Mouse (Mus musculus) forebrain, embryonic 14.5 days (tissue): ENCODE measurements around the gene Nlrc3. TPM values are rescaled to one million over a fixed set of nuclear protein-coding genes. Genes with fewer than 3 reads are reported as not detected.
"Not testable (repeated sequence)": the region's sequence is repeated elsewhere in the genome, so short reads cannot be mapped to it uniquely, and the experiment has no call there.

ENCODE experiments used
- ATAC-seq: fragments of 200-750 bp; cut with Nextera tagmentation; 2 replicates; pipeline ENCODE4 v1.8.0; 2017; ENCODE audit warnings: mild to moderate bottlenecking, moderate library complexity
- DNase-seq: peaks from one replicate; pipeline ENCODE4 v3.0.0-alpha.2; 2015; ENCODE audit warnings: low spot score
- H3K27ac ChIP-seq: fragments of 300-500 bp; sonication (generic); 2 replicates; pipeline ENCODE4 v1.5.1; 2014; ENCODE audit warnings: low read depth, mild to moderate bottlenecking, control low read depth, low read length, moderate library complexity
- H3K27me3 ChIP-seq: fragments of 300-500 bp; sonication (generic); replicated peaks from 2 replicates; pipeline ENCODE4 v1.6.1; 2014; ENCODE audit warnings: low read length, control low read depth, mixed read lengths; ENCODE audit not compliant: control insufficient read depth, insufficient read depth
- H3K36me3 ChIP-seq: fragments of 300-500 bp; sonication (generic); 2 replicates; pipeline ENCODE4 v1.6.1; 2014; ENCODE audit warnings: low read length, control low read depth; ENCODE audit not compliant: control insufficient read depth, insufficient read depth
- H3K4me1 ChIP-seq: fragments of 300-500 bp; sonication (generic); 2 replicates; pipeline ENCODE4 v1.6.1; 2014; ENCODE audit warnings: antibody characterized with exemption, low read length, control low read depth; ENCODE audit not compliant: control insufficient read depth, insufficient read depth
- H3K4me2 ChIP-seq: fragments of 300-500 bp; sonication (generic); 2 replicates; pipeline ENCODE4 v1.6.1; 2014; ENCODE audit warnings: mild to moderate bottlenecking, control low read depth, low read length
- H3K4me3 ChIP-seq: fragments of 300-500 bp; sonication (generic); 2 replicates; pipeline ENCODE4 v1.5.1; 2014; ENCODE audit warnings: low read depth, low read length, control low read depth
- H3K9ac ChIP-seq: fragments of 300-500 bp; sonication (generic); 2 replicates; pipeline ENCODE4 v1.6.1; 2014; ENCODE audit warnings: mild to moderate bottlenecking, low read length, control low read depth, moderate library complexity
- H3K9me3 ChIP-seq: fragments of 300-500 bp; sonication (generic); replicated peaks from 2 replicates; pipeline ENCODE4 v1.6.1; 2016; ENCODE audit warnings: low read length, control low read depth, mixed read lengths; ENCODE audit not compliant: control insufficient read depth
- WGBS: fragments of 180-500 bp; shearing (Covaris S2); extraction: QIAGEN DNeasy Blood & Tissue Kit; methylation state at CpG from one replicate; pipeline ENCODE4 v1.1.7; 2014; 5-methylcytosine and 5-hydroxymethylcytosine counted together
- polyA plus RNA-seq: library from polyadenylated mRNA; unstranded; fragments of >200 nt; fragmentation: Nextera tagmentation; extraction: Ambion mirVana; gene quantifications from 2 replicates; pipeline ENCODE4 v1.2.1, GENCODE M21; 2014

Nlrc3 gene
- 0.60 and 0.73 TPM in 2 replicates for polyA plus RNA-seq

- DNase-seq (no peak), ATAC-seq (0 out of 2 replicates have a peak, but pooled peaks have one; percentile 7)
- Histone ChIP-seq H3K36me3 (peaks cover 40% of the 10 kb centered on the region), H3K27me3 (no peaks in the 10 kb centered on the region), H3K9me3 (no peaks in the 10 kb centered on the region), H3K9ac (no peak within 1 kb of the TSS), H3K4me1 (no peaks in the 10 kb centered on the region), H3K4me2 (no peak within 1 kb of the TSS), H3K27ac (no peak within 1 kb of the TSS), H3K4me3 (no peak within 1 kb of the TSS)
- 73% methylated on average over 4 of the region's 4 CpGs for WGBS
These were observed at the start of gene Nlrc3 for GRCm38 (mm10) chr16:3976251-3976671. Nlrc3 (minus strand) TSS chr16:3976632.

GRCm38 (mm10) chr16:4022719-4023118 lies 46.3 kb upstream of the Nlrc3 start:
- WGBS, result 82% methylated on average over 4 of the region's 4 CpGs
- H3K9me3 ChIP-seq, result no peaks in the 10 kb centered on the region
- no peak overlapping the region for H3K27ac ChIP-seq
- H3K4me1 ChIP-seq, result no peaks in the 10 kb centered on the region
- DNase-seq (no peak), ATAC-seq (no peak)
- H3K4me3 ChIP-seq, result no peak overlapping the region
- no peaks in the 10 kb centered on the region for H3K27me3 ChIP-seq
- no peak overlapping the region for H3K4me2 ChIP-seq
- no peak overlapping the region for H3K9ac ChIP-seq
- H3K36me3 ChIP-seq, result no peaks in the 10 kb centered on the region

- no peaks in the 10 kb centered on the region for H3K4me1 ChIP-seq
- H3K9ac ChIP-seq, result no peak overlapping the region
- ATAC-seq, result no peak
- no peak overlapping the region for H3K4me2 ChIP-seq
- DNase-seq, result no peak
- no peaks in the 10 kb centered on the region for H3K27me3 ChIP-seq
- no peaks in the 10 kb centered on the region for H3K36me3 ChIP-seq
- no peak overlapping the region for H3K27ac ChIP-seq
- no peaks in the 10 kb centered on the region for H3K9me3 ChIP-seq
- no peak overlapping the region for H3K4me3 ChIP-seq
- WGBS, result 86% methylated on average over 1 of the region's 1 CpGs
These were observed 44.8 kb upstream of the Nlrc3 start for GRCm38 (mm10) chr16:4021241-4021640.

GRCm38 (mm10) chr16:4017466-4017865 lies 41.0 kb upstream of the Nlrc3 start:
- H3K4me3 ChIP-seq, H3K4me2 ChIP-seq, H3K27me3 ChIP-seq, DNase-seq, H3K9me3 ChIP-seq, H3K27ac ChIP-seq, H3K36me3 ChIP-seq, H3K4me1 ChIP-seq, H3K9ac ChIP-seq, ATAC-seq: not testable (repeated sequence)
- WGBS, result 77% methylated on average over 6 of the region's 6 CpGs

- H3K4me1 ChIP-seq, H3K4me3 ChIP-seq, H3K4me2 ChIP-seq, H3K27me3 ChIP-seq, H3K27ac ChIP-seq, DNase-seq, ATAC-seq, H3K9ac ChIP-seq, H3K36me3 ChIP-seq, H3K9me3 ChIP-seq: not testable (repeated sequence)
- 86% methylated on average over 17 of the region's 17 CpGs for WGBS
These were observed 40.4 kb upstream of the Nlrc3 start for GRCm38 (mm10) chr16:4016786-4017185.

- WGBS, result 84% methylated on average over 5 of the region's 5 CpGs
- Histone ChIP-seq H3K9me3 (no peaks in the 10 kb centered on the region), H3K4me2 (no peak overlapping the region), H3K36me3 (no peaks in the 10 kb centered on the region), H3K27ac (no peak overlapping the region), H3K4me1 (no peaks in the 10 kb centered on the region), H3K4me3 (no peak overlapping the region), H3K9ac (no peak overlapping the region), H3K27me3 (no peaks in the 10 kb centered on the region)
- DNase-seq, result no peak
- ATAC-seq, result no peak
These were observed 37.7 kb upstream of the Nlrc3 start for GRCm38 (mm10) chr16:4014040-4014668.

GRCm38 (mm10) chr16:4012882-4013570 lies 36.6 kb upstream of the Nlrc3 start:
- Histone ChIP-seq H3K9ac (no peak overlapping the region), H3K4me1 (no peaks in the 10 kb centered on the region), H3K27ac (no peak overlapping the region), H3K36me3 (no peaks in the 10 kb centered on the region), H3K27me3 (no peaks in the 10 kb centered on the region), H3K4me3 (no peak overlapping the region), H3K9me3 (no peaks in the 10 kb centered on the region), H3K4me2 (no peak overlapping the region)
- 81% methylated on average over 4 of the region's 4 CpGs for WGBS
- DNase-seq (no peak), ATAC-seq (no peak)

- Histone ChIP-seq H3K36me3 (peaks cover 30% of the 10 kb centered on the region), H3K9me3 (no peaks in the 10 kb centered on the region), H3K27me3 (no peaks in the 10 kb centered on the region), H3K4me3 (peak within 1 kb of the TSS; percentile 79), H3K27ac (peak within 1 kb of the TSS; percentile 86), H3K4me1 (peaks cover 13% of the 10 kb centered on the region), H3K4me2 (peak within 1 kb of the TSS; percentile 75), H3K9ac (peak within 1 kb of the TSS; percentile 76)
- peak; percentile 99 for DNase-seq
- peak; percentile 98 for ATAC-seq
- WGBS, result under 1% methylated on average over 58 of the region's 58 CpGs
These were observed 27.3 kb upstream of the Nlrc3 start, which contains the start of gene Slx4 for GRCm38 (mm10) chr16:4003489-4004398. Slx4 (minus strand) TSS chr16:4003770.
